Mouse (Mus musculus): ENCODE data around the gene Shb.

Gene Shb

DNA sequence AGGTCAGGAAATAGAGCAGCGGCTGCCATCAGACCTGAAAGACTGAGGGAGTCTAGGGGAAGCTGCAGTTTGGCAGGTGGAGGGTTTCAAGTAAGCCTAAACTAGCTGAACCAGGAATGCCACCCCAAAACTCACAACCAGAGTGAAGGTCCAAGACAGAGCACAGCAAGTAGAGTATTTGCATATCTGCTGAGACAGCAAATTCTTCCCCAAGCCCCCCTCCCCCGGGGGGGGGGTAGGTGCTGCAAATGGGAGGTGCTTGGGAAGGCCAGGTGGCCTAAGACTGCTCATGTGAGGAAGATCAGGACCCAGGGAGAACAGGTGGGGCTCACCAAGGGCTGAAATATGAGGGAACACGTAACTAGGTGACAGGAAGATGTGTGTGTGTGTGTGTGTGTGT lies 51.7 kb downstream of the Shb start:
- DNase-seq: no peak

DNA sequence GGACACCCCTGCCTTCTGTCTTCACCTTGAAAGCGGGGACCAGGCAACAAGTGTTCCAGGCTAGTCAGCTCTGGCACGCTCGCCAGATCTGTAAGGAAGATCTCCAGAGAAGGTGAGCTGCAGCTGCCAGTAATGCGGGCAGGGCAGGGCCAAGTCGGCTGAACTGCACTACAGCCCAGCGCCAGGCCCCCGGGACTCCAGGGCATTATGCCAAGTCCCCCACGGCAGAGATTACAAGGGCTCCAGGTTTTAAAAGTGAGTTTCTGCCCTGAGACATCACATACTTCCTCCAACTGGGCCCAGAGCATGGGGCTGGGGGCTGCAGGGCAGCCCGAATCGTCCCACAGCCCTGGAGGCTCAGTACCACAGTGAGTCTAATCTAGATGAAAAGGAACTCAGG lies 52.8 kb downstream of the Shb start:
- DNase-seq: peak in 1 of 2 experiments; percentile 51

DNA sequence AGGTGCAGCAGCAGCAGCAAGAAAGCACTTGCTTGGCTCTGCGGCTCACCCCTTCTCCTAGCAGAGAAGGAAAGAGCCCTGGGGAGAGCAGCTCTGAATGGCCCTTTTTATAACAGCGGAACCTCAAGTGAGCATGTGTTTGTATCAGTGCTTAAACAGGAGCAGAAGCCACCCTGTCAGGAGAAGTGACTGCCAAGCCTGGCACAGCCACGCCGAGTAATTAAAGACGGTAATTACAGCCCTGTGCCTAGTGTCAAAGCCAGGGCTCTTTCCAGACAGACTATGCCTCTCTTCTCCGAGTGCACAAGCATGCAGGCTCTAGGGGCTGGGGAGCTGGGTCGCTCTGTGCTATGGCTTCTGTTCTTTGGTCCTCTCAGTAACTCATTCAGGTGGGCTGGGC lies 54.1 kb downstream of the Shb start:
- no peak for DNase-seq

DNA sequence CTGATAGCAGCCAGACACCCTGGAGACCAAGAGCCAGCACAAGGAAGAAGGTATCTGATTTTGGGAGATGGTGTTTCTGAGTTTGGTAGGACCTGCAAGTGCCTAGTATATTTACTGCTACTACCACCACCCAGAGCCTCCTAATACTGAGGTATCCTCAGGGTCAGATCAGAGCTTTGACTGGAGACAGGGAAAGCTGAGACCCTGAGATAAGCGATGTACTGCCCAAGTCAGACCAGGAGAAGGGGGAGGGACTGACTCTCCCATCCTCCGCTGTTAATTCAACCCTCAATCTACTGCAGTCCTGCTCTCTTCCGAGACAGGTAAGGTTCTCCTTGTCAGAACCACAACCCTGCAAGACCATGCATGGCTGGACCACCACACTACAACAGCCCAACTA lies 55.2 kb downstream of the Shb start:
- DNase-seq: no peak

DNA sequence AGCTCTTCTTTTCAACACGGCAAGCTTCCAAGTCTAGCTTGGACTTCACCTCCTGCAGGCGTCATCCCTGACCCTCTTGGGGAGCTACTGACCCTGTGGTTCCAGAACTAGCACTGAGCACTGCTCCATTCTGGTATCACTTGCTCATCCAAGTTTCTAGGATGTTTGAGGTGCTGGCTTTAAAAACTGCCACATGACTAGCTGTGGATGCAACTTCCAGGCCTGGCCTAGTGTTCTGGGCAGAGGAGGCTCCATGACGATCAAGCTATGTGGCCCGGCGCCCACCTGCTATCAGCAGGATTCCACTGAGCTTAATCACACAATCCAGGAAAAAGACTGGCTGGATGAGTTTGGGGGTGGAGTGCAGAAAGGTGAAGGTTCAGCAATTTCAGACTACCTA lies 57.4 kb downstream of the Shb start:
- DNase-seq: no peak

DNA sequence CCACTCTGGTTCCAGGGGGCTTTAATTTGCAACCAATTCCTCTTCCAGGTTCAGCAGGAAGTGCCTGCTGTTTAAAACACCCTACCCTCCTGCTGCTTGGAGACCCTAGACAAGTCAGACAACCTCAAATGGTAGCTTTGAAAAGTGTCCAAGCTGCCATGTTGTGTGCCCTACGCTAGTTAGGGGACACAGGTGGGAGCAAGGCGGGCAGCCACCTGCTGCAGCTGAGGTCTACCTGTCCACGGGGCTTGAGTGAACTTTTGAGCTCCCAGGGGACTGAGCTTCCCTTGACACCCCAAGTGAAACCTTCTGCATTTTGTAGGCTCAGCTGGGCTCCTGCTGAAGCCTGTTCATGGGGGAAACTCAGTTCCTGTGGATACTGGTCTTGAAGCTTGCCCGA lies 58.1 kb downstream of the Shb start:
- DNase-seq: no peak

DNA sequence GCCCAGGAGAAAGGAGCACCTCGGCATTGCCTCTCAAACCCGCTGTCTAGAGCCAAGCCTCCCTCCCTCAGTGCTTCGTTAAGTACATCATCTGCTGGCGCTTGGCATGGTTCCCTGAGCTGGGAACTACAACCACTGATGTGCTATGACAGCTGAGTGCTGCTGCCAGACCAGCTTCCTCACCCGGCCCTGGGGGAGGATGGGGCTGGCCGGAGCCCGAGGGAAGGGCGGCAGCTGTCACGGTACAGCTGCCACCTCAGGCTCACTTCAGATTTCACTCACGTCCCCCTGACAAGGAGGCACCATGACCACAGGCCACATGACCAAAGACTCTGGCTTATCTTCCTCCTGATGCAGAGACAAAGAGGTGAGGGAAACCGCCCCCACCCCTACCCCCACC lies 59.1 kb downstream of the Shb start:
- peak; percentile 77 to 85 for DNase-seq

DNA sequence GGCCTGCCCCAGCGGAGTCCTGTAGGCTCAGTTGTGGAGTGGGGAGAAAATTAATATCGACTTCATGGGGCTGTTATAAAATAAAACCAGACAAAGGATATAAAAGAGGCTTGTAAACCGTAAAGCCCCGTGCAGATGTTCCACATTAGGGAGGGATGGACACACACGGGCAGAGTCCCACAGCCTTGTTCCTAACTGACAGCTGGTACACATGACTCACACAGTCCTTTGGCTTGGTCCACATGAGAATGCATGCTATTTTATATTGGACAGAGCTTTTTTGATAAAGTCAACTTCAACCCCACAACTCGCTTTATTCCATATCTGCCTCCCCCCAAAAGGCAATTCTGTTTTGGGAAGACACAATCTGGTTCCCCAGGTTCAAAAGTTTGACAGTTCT lies 59.6 kb downstream of the Shb start:
- DNase-seq: no peak

DNA sequence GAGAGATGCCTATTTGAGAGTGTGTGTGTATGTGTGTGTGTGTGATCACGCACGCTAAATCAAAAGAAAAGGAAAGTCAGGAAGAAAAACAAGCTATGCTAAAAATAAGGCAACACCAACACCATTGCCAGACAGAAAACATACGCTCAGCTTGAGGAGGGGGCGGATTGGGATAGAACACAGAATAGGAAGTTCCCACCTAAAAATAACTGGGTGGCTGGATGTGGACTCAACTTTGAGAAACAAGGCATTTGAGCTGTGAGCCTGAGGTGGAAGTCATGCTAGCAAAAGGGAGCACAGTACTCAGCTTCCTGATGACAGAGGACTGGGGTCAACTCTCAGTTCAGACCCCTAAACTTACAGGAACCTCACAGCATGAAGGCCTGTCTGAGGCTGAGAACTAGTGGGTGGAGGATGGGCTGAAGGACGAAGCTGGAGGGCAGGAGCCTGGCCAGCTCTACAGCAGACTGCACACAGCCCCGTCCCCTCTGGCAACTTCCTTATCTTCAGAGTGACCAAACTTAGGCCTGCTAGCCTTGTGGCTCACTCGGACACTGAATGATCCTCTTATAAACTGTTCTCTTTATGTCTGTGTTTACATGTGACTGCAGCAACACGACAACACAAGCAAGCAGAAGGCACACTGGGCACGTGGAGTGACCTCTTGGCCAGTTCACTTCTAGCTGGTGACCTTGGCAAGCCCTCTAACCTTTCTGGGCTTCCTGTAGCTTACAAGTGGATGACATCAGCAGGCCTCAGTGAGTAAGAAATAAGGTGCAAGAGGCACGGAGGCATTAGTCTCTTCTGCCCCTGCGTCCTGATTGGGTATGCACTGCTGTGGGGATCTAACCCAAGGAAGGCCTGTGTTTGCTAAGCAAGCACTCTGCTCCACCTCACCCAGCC lies 60.4 kb downstream of the Shb start:
- no peak for DNase-seq

DNA sequence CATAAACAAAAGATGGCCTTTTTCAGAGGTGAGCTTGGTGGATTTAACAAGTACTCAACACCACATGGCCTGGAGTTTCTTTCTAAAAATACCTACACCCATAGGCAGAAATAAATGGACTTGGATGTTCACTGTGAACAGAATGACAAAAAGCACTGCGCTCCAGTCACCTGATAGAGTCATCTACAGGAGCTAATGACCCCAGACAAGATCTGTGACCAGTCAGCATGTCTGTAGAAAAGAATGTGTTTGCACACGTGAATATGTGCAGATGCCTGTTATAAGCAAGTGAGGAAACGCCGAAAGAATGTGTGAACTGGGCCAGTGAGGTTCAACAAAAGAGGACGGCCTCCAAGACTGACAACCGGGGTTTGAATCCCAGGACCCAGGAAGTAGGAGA lies 63.2 kb downstream of the Shb start:
- no peak for DNase-seq

DNA sequence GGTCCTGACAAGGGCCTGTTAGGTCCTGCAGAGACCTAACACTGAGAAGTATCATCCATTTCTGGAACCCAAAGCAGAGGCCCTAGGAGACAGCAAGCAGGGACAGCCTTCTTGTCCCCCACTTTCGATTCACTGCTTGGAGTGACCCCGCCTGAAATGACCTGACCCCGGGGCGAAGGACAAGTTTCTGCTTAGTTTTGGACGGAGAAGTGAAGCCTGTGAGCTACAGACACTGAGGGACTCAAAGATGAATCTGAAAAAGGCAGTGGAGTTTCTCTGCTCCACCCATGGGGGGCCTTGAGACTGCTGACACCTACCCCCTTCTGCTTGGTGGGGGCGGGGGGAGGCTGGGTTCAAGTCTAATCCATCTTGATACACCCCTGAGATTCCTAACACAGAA lies 63.8 kb downstream of the Shb start:
- no peak for DNase-seq

DNA sequence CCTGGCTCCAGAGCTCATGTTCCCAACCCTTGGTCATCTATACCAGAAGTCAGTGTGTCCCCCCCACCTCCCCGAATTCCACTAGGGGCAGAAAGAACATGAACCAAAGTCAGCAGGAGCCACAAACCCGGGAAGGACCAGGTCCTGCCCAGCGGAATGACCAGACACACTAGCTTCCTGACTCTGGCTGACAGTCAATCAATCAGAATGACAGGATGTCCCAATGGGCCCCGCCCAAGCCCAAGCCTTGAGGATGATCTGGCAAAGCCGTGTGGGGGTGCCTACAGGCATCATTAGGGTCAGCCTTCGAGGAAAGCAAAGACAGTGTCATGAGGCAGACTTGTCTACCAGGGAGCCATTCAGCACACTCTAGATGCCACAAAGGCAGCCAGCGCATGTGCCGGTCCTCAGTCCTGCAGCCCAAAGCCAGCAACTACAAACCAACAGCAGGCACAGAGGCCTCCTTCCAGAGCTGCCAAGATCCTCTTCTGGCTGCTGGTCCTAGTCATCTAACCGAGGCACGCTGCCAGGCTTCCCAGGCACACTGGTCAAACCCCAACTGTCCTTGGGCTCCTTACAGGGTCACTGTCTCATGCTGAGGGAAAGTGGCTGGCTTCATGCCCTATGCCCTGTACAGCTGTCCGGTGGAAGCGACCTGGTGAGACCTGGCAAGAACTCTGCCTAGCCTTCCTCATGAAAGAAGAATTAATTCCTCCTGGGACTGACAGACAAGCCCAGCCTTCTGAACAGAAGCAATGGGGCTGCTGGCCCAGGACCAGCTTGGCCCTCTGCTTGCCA lies 65.0 kb downstream of the Shb start:
- DNase-seq: peak in 1 of 2 experiments; percentile 57

DNA sequence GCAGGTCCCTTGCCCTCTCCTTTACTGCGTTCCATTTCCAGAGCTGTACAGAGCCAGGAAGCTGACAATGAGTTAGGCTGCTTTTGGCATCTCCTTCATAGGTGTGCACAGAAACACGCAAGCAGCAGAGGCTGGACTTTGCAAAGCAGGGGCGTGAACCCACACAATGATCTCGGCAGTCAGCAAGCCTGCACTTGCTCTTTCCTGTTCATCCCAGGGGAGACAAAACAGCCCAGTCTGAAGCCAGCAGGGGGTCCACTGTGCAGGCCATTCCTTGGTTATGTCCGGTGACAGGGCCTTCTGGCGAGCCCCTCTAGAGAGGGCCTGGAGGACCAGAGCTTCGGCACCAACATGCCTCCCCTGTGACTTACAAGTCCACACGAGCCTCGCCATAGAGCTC lies 67.3 kb downstream of the Shb start:
- no peak for DNase-seq

DNA sequence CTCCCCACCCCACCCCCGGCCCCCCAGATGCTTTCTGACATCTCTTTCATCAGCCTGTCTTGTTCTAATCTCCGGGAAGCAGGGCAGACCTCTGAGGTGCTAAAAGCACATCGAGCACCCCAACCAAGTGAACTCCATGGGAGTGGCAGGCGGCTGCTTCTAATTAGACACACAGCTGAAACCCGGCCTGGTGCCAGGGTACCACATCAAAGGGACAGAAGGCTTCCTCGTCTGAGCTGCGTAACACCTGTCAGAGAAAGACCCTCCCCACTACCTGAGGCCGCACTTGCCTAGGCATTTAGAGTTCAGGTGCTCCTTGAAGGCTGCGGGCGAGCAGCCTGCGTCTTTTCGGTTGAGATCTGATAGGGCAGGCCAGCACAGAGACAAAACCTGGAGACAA lies 67.7 kb downstream of the Shb start:
- DNase-seq: no peak

DNA sequence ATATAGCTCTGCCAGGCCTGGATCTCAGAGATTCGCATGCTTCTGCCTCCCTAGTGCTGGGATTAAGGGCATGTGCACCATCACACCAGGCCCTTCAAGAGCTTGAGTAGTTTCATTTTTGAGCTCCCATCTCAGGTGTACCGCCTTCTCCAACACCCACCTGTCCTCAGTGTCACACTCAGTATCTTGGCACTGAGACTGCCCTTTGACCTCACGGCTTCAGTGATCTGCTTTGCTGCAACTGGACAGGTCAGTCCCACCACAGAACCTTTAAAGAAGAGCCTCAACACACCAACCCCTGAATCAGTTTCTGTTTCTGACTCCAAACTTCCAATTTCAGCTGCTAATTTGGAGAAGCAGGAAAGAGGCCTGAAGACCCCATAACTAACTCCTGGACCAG lies 68.1 kb downstream of the Shb start:
- no peak for DNase-seq

DNA sequence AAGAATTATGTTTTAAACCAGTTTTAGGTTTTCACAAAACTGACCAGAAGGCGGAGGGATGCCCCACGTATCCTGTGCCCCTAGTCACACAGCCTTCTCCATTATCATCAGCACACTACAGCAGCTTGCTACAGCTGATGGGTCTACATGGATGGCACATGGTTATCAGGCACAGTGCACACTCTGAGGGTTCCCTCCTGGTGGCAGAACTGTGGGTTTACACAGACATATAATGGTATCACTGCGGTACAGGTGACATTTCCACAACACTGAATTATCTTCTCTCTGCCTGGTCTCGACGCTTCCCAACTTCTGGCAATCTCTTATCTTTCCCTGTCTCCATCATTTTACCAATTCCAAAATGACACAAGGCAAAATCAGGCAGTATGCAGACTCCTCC lies 69.6 kb downstream of the Shb start:
- no peak for DNase-seq

DNA sequence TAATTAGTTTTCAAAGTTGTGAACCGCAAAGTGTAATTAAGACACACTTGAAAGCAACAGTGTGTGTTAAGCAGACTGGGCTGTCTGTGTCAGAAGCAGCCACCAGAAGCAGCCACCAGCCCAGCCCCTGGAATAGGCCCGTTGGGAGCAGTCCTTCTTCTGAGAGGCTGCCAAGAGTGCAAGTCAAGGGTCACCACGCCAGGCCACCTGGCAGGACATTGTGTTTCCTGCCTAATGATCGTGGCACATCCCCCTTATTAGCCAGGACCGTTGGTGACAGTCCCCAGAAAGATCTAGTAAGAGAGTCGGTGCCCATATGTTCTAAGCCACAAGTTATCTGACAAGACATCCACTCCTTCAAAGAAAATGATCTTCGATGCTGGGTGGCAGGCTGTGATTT lies 70.6 kb downstream of the Shb start:
- DNase-seq: peak; percentile 65 to 74

DNA sequence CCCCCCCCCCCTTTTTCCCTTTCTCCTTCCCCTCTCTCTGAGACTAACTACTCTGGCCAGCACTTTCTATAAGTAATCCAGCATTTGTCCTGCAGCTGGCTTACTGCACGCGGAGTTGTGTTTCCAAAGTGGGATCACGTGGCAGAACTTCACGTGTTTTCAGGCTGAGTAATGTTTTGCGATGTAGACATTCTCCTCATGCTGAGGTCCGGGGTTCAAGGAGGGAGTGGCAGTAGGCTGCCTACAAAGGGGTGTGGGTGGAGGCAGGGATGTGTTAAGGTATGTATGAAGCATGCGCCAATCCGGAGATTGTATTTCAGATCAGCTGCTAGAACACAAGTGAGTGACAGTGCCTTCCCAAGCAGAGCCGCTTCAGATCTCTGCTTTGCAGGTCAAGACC lies 72.9 kb downstream of the Shb start:
- no peak for DNase-seq

DNA sequence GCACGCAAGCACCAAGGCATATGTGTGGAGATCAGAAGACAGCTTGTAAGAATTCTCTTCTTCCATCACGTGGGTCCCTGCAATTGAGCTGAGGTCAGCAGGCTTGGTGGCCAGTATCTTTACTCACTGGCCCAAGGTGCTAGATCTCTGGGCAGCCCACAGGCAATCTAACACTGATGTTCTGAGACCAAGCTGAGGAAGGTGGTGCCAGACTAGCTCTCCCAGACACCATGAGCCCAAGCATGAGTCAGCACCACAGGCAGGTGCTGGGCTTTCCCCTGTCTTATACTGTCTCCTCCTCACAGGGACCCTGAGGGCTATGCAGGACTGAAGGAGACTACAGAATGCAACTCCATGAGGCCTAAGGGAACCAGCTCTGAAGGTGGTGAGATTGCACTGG lies 74.7 kb downstream of the Shb start:
- DNase-seq: no peak

DNA sequence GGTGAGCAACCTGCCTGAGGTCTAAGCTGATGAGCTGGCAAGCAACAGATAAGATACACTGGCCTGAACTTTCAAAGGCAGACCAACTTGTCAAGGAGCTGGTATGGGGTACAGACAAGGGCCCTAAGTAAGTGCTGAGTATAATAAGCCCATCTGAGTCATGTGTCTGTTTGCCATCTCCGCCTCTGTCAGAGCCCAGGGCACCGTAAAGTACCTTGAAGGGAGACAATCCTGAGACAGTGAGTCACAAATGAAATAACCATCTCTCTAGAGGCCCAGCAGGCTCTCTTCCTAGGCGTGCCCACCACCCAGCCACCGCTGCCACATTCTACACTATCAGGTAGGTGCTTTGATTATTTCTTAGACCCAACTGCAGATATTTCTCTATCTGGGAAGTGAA lies 77.3 kb downstream of the Shb start:
- no peak for DNase-seq

DNA sequence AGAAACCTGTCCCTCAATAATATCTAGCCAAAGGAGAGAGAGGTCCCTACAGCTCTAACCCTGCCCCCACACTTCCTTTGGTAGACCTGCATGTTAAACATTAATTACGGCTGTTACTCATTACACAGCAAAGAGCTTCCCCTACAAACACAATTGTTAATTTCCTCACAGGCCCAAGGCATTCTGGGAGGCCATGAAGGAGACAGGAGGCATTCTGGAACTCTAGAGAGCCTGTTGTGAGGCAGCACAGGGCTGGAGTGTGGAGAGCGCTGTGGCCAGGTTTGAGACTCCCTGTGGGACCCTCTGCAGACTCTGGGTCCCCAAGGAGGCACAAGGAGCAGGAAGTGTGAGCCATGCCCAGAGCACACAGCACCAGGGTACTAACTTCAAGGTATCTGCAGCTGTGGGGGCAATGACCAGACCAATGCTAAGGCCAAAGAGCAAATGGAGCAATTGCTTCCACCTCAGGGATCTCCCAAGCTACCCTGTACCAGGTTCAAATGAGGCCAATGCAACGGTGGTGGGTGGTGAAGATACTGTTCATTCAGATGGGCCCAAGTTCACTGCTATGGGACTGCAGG lies 78.9 kb downstream of the Shb start:
- DNase-seq: peak; percentile 54 to 75

DNA sequence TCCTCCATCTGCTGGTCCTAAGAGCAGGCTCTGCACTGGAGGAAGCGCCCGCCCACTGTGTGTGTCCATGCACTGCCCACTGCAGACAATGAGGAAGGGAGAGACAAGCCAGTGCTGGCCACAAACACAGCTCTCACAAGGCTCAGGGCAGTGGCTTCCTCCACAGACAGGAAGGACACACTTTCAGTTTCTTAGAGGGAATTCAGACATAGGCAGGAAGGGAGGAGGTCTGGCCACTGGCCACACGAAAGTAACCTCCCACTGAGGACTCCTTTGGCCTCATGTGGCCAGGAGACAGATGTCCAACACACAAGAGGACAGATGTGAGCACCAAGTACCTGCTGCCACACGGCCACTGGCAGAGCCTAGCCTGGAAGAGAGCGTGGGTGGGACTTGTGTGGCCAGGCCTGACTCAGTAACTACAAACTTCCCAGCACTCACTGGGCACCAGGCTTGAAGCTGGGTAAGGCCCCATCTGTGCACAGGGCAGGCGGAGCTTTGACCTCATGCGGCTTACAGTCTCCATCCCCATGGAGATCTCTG lies 79.6 kb downstream of the Shb start:
- peak; percentile 61 to 77 for DNase-seq

DNA sequence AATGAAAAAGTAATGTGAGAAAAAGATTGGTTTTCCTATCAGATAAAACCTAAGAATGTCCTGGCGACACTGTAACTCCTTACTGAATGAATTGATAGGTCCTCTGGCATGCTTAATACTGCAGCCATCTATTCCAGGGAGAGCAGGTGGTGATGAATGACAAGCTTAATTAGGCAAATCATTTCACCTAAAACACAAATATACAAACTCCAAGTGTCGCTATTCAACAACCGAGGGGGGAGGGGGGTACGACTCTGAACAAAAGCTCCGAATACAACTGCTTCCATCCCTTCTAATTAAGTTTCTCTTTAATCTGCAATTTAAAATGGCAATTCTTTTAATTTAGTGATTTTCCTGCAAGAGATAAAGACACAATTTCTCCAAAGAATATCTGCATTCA lies 83.3 kb downstream of the Shb start:
- no peak for DNase-seq

DNA sequence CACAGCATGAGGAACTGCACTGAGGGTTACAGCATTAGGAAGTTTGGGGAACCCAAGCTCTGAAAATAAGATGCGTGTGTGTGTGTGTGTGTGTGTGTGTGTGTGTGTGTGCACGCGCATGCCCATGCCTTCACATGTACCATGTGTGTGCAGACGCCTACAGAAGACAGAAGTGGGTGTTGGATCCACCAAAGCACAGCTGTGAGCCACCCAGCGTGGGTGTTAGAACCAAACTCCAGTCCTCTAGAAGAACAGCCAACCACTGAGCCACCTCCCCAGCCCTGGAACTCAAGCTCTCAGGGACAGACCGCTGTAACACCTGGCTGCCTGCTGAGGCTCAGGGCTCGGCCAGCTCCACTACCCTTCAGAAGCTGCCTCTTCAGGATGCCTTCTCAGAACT lies 83.8 kb downstream of the Shb start:
- DNase-seq: no peak
